Mouse (Mus musculus): ENCODE measurements around the gene Pcca.

Gene Pcca

GRCm38 (mm10) chr14:122912137-122912536, 378.0 kb downstream of the Pcca start:
- DNase-seq (ENCODE audit: extremely low read depth, low read depth, low spot score) = no peak

DNA sequence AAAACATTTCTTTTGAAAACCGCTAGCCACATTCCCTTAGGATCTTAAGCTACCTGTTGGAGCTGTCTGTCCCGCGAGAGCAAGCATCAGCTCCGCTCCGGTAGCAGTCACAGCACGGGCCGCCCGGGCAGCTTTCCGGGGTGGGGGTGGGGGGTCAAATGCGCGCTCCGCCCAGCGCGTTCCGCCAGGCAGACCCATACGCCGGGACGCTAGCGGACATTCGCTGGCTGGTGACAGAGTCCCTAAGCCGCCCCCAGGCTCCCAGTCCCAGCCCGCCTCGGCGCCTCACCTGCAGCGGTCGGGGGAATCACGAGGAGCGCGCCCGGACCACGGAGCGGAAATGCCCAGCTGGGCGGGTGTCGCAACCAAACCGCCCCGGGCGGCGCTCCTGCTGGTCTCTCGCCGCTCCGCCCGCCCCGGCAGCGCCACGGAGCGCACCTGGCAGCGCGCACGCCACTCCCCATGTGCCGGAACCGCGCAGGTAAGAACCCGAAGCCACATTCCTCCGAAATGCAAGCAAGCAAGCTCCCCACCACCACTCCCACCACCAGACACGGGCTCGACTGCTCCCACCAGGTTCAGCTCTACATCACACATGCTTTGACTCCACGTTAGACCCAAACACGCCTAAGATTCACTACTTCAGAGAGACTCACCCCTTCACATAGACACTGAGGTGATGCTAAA, 378.8 kb downstream of the Pcca start:
- DNase-seq (ENCODE audit: extremely low read depth, low read depth, low spot score) = no peak

DNA sequence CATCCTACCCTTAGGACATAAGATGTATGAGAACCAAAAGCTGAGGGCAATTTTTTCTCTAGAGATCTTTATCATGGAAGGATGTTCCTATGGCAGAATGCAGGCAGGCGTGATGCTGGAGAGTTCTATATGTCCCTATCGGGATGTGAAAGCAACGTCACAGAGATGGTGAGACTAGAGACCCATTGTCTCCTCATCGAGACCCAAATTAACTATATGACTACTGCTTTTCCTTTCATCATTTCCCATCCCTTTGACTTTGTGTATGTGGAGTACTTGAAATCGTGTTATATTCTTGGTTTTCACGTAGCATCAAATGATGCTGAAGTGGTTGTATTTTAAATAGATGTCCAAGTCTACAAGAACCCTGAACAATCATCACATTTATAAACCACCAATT, 379.5 kb downstream of the Pcca start, which contains the start of gene Ggact:
TSS of gene Ggact (minus strand) at position 101 of the 400 bp plus-strand sequence.
- DNase-seq (ENCODE audit: extremely low read depth, low read depth, low spot score) = no peak

DNA sequence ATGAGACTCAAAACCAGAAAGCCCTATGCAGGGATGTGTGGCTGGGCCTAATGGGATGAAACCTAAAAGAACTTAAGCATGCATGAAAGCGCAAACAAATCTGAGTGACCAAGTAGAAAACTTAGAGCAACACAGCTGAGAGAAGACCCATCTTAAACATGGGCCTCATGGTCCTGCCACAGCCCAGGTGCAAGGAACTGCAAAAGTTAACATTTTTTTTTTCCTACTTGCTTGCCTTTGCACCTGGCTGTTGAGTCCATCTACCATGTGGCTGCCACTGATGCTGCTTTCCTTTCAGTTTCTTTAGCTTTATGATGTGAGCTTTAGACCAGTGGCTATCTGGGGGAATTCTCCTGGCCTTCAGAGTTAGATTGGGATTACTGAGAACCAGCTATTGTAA, 383.6 kb downstream of the Pcca start:
- no peak for DNase-seq (ENCODE audit: extremely low read depth, low read depth, low spot score)

DNA sequence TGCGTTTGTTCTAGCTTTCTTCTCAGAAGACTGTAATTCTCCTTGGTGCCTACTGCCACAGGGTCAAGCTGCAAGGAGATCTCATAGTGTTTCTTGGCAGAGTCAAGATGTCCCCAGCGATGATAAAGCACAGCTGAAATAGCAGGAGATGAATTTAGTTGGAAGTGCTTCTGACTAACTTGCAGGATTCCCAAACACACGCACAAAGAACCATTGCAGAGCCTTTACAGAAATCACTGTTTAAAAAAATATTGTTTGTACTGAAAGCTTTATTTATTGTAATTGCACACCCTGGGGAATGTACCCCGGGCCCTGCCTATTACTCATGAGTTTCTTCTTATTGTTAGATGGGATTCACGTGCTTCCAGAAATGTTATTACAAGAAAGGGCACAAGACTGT, 385.9 kb downstream of the Pcca start:
- DNase-seq (ENCODE audit: extremely low read depth, low read depth, low spot score) = no peak

DNA sequence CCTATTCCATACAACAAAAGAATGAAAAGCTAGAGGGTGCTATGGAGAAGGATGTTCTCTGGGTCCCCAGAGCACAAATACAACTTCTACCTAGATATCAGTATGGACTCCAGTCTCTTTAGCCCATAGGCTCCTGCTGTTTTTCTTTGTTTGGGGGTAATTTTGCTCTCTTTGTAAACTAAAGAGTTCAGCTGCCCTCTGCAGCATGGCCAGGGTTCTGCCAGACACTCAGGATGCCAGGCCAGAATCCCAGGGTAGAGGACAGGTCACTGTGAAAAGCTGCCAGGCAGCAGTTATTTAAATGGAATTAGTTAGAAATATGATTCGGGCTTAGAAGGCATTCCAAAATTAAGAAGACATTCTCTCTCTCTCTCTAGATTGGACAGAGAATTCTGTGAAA, 402.3 kb downstream of the Pcca start:
- no peak for DNase-seq (ENCODE audit: extremely low read depth, low read depth, low spot score)

All from fat pad, adult 2 months (tissue).